Mouse (Mus musculus) monocyte, adult 5-6 weeks (primary cell): Measurements from ENCODE around the gene Tcta. TPM values are rescaled to one million over a fixed set of nuclear protein-coding genes. Genes with fewer than 3 reads are reported as not detected.

Experiments
- total RNA-seq: library from RNA; stranded (forward); fragments of 200-1000, 200-491, 200-594 nt; gene quantifications from 3 replicates; pipeline ENCODE4 v1.2.3, GENCODE M21; 2017

The Tcta gene
- total RNA-seq, 1 experiment from 2014 or later, result 9.4 TPM

Other genes starting within 250 kb of the Tcta start
- gene Mst1, start 225.7 kb downstream of the Tcta start, total RNA-seq, result not detected in 3 replicates
- gene Rnf123, start 222.8 kb downstream of the Tcta start, total RNA-seq, result 21.5 to 53.5 TPM (median 30.5 TPM) in 3 replicates
- 63.3 to 124 TPM (median 97.2 TPM) in 3 replicates for gene Apeh, start 211.6 kb downstream of the Tcta start, total RNA-seq
- under 0.01 to 1.2 TPM in 2 of 3 replicates, not detected in the other for gene Bsn, start 115.8 kb downstream of the Tcta start, total RNA-seq
- 3.2 to 5.7 TPM (median 5.0 TPM) in 3 replicates for gene Dag1, start 42.2 kb downstream of the Tcta start, total RNA-seq
- 1.1 to 1.9 TPM (median 1.6 TPM) in 3 replicates for gene Nicn1, start 15.7 kb downstream of the Tcta start, total RNA-seq
- gene Amt, start 9.3 kb downstream of the Tcta start, total RNA-seq, result 0.57 to 1.1 TPM in 2 of 3 replicates, not detected in the other
- gene Rhoa, start within 50 bp of the Tcta start, total RNA-seq, result 777 to 880 TPM (median 867 TPM) in 3 replicates
- gene Gpx1, start 32.7 kb upstream of the Tcta start, total RNA-seq, result 1,210 to 1,931 TPM (median 1,658 TPM) in 3 replicates
- 106 to 168 TPM (median 114 TPM) in 3 replicates for gene Usp4, start 41.7 kb upstream of the Tcta start, total RNA-seq
- gene 1700102P08Rik, start 86.6 kb upstream of the Tcta start, total RNA-seq, result 3.5 to 8.4 TPM (median 4.9 TPM) in 3 replicates
- not detected in 3 replicates for gene Ccdc36, start 122.3 kb upstream of the Tcta start, total RNA-seq
- gene BC048562, start 130.3 kb upstream of the Tcta start, total RNA-seq, result not detected in 3 replicates
- 12.6 to 19.5 TPM (median 14.1 TPM) in 3 replicates for gene Ccdc71, start 154.4 kb upstream of the Tcta start, total RNA-seq
- 0.48 to 0.97 TPM in 2 of 3 replicates, not detected in the other for gene Klhdc8b, start 155.4 kb upstream of the Tcta start, total RNA-seq
- not detected in 3 replicates for gene Lamb2, start 173.6 kb upstream of the Tcta start, total RNA-seq
- 39.9 to 81.2 TPM (median 50.5 TPM) in 3 replicates for gene Usp19, start 184.4 kb upstream of the Tcta start, total RNA-seq
- 129 to 159 TPM (median 133 TPM) in 3 replicates for gene Qars, start 201.5 kb upstream of the Tcta start, total RNA-seq
- gene Qrich1, start 210.6 kb upstream of the Tcta start, total RNA-seq, result 169 to 180 TPM (median 176 TPM) in 3 replicates